Mouse (Mus musculus): ENCODE data around the gene Proser3.

Gene Proser3

GRCm38 (mm10) chr7:30572969-30573368 is 20.9 kb upstream of the Proser3 start:
- DNase-seq, result no peak

- DNase-seq, result no peak
Measured at GRCm38 (mm10) chr7:30572389-30572788, 20.3 kb upstream of the Proser3 start.

GRCm38 (mm10) chr7:30567555-30567954 is 15.5 kb upstream of the Proser3 start:
- DNase-seq, result no peak

DNA sequence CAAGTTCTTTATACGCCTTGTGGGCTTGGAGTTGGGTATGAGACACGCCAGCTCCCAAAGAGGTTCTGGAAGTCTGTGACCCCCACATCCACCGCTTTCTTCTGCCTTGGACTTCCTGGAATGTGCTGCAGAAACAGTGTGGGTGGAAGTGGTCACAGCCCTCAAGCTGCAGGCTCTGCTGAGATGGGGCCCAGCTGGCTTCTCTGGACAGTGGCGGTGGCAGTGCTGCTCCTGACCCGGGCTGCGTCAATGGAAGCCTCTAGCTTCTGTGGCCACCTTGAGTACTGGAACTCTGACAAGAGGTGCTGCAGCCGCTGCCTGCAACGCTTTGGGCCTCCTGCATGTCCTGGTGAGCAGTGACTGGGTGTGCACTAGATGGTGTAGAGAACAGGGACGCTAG is 13.9 kb upstream of the Proser3 start:
- no peak for DNase-seq

DNA sequence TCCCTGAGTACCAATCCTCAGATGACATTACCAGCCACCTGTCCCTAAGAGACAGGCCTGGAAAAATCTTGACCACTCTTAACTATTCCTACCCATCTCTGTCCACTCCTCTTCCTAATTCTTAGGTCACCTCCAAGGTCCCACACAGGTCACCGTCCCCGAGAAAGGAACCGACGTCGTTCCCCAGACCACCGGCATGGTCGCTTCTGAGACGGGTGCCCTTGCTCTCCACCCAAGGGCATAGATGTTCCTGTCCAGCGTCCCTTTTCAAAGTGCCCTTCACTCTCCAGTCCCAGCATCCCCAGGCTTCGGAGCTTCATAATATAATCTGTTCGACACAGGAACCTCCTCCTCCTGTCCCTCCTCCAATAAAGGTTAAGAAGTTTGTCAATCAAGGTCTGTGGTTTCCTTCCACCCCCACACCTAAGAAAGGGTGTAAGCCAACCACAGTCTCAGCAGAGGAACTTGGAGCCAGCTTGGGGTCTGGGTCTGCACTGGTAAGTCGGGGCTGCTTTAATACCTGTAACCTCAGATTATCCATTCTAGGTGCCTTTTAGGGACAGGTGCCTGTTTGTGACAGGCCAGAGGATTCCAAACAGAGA is 13.0 kb upstream of the Proser3 start, which contains the start of gene Igflr1:
Igflr1 (plus strand) TSS at position 458 of the 602 bp plus-strand sequence.
- no peak for DNase-seq

GRCm38 (mm10) chr7:30563906-30564280 is 11.8 kb upstream of the Proser3 start:
- no peak for DNase-seq

- peak; percentile 98 for DNase-seq
Measured at GRCm38 (mm10) chr7:30563117-30563905, 11.2 kb upstream of the Proser3 start, which contains the start of the genes U2af1l4, Gm49396 and Psenen. U2af1l4 (plus strand) TSS chr7:30563301. Gm49396 (plus strand) TSS chr7:30563344. Psenen (minus strand) TSS chr7:30563627.

DNA sequence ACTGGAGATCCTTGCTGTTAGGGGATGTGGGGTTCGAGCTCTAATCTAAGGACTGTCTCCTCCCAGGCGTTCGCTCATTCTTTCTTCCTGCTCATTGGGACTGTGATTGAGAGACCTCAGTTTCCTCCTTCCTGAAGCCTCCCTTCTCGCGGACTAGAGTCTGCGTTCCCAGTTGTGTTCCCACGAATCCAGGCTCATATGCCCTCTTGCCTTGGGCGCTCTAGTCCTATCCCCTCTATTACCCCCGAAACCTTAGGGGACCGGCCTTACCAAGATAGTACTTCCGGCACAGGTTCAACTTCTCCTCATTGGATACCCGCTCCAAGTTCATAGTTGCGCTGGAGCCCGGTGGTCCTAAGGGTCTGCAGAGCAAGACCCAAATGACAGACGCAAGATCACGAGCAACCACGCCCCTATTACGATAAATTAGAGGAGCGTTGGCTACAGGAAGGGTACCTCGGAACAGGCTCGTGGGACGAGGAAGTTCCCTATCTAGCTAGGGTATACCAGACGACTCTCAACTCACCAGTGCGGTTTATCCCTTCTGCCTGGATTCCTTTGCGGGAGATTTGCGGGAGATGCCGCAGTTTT is 10.5 kb upstream of the Proser3 start:
- no peak for DNase-seq

GRCm38 (mm10) chr7:30560296-30560695 is 8.2 kb upstream of the Proser3 start:
- no peak for DNase-seq

- peak; percentile 99 for DNase-seq
Measured at GRCm38 (mm10) chr7:30559443-30559954, 7.4 kb upstream of the Proser3 start, which contains the start of gene Lin37. Lin37 (minus strand) TSS chr7:30559838.

- DNase-seq, result no peak
Measured at GRCm38 (mm10) chr7:30558656-30559442, 6.8 kb upstream of the Proser3 start.

GRCm38 (mm10) chr7:30557901-30558514 is 5.9 kb upstream of the Proser3 start:
- DNase-seq, result no peak

GRCm38 (mm10) chr7:30556894-30557536 is 4.9 kb upstream of the Proser3 start:
- DNase-seq, result no peak

DNA sequence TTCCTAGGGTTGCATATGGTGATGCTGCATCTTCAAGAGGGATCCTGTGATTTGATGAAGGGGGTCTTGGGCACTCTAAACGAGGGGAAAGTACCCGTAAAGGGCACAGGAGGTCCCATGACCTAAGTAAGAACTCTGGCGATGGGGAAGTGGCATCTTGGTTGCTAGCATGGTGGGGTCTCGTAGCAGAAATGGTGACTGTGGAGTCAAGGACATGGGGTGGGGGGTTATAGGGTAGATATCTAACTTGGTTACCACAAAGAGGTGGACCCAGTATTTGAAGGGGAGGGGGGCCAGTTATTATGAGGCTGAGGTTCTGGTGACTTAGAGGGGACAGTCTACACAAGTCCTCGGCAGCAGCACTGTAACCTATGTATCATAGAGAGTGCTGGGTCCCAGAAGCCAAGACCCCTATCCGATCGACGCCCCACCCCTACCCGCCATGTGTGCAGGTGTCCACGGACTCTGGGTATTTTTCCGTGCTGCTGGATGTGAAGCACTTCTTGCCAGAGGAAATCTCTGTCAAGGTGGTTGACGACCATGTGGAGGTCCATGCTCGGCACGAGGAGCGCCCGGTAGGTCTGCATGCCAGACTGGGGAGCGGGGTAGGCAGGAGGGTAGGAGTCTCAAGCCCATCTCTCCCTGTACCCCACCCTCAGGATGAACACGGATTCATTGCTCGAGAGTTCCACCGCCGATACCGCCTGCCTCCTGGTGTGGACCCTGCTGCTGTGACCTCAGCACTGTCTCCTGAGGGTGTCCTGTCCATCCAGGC is 1.9 kb upstream of the Proser3 start:
- DNase-seq, result no peak

DNA sequence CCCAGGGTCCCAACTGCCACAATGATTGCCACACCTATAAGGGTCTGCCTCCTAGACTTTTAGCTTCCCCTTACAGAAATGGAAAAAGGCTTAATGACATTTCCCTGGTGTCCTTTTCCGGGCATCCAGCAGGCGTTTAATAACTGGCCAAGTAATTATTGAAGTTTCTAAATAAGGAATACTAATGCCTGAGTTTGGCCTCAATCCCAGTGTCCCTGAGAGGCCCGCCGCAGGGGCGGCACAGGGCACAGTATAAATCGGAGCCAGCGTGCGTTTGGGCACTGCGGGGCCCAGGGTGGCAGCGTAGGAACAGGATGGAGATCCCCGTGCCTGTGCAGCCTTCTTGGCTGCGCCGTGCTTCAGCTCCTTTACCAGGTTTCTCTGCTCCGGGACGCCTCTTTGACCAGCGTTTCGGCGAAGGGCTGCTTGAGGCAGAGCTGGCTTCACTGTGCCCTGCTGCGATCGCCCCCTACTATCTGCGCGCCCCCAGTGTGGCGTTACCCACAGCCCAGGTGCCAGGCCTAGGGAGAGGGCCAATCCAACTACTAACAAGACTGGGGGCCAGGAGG is 1.0 kb upstream of the Proser3 start:
- peak; percentile 61 for DNase-seq

DNA sequence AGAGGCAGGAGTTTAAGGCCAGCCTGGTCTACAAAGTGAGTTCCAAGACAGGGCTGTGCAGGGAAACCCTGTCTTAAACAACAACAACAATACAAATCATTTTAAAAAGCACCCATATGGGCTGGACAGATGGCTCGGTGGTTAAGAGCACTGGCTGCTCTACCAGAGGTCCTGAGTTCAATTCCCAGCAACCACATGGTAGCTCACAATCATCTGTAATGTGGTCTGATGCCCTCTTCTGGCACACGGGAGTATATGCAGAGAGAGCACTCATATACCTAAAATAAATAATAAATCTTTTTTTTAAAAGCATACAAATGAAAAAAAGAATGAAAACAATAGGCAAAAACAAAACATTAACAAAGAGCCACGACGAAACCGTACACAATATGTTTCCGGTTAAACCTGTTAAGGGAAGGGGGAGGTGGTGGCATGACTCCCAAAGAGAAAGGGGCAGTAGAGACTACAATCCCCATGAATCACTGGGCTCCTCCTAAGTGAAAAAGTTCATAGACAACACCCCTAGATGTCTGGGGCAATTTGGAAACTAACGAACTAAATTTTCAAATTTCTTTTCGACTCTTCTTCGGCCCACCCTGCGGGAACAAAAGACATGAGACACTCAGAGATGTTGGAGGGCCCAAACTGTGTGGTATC is 526 bp downstream of the Proser3 start:
- DNase-seq, result peak; percentile 80

DNA sequence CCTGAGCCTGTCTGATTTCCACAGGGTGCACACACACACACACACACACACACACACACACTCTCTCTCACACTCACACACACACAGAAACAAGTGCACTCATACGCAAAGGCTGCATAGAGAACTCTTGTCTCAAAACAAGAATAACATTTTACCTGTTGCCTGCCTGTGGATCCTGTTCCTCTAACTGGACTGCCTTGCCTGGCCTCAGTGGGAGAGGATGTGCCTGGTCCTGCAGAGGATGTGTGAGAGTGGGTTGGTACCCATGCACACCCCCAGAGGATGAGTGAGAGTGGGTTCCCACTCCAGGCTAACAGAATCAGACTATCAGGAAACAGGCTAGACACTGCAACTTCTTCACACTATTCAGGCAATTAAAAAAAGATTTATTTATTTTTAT is 1.5 kb downstream of the Proser3 start:
- DNase-seq, result no peak

DNA sequence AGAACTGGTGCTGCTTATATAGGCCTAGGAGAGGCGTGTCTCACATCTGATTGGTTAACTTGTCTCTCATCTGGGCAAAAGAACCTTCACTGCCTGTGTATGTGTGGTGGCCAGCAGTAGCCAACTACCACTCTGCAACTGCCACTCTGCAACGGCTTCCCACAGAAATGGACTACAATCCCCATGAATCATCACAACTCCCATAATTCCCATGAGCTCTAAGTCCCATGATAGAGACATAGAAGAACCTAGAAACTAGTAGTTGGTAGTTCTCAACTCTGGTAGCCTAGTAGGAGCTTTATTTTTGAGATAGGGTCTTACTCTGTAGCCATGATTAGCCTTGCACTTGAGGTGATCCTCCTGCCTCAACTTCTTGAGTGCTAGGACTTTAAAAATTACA is 2.2 kb downstream of the Proser3 start:
- DNase-seq, result no peak

DNA sequence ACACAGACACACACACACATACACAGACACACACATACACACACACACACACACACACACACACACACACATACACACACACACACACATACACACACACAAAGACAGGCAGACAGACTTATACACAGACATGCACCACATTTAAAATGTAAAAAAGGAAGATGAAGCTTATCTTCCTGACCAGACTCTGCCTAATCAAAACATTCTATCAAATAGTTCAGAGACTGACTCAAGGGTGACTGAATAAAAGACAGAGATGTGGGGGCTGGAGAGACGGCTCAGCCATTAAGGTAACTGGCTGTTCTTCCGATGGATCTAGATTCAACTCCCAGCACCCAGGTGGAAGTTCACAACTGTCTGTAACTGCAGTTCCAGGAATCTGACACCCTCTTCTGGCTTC is 7.8 kb downstream of the Proser3 start:
- no peak for DNase-seq

- no peak for DNase-seq
Measured at GRCm38 (mm10) chr7:30540572-30540971, 11.5 kb downstream of the Proser3 start.
